18 mouse cellular contexts compared by ENCODE assay signal in the genomic region with DNA sequence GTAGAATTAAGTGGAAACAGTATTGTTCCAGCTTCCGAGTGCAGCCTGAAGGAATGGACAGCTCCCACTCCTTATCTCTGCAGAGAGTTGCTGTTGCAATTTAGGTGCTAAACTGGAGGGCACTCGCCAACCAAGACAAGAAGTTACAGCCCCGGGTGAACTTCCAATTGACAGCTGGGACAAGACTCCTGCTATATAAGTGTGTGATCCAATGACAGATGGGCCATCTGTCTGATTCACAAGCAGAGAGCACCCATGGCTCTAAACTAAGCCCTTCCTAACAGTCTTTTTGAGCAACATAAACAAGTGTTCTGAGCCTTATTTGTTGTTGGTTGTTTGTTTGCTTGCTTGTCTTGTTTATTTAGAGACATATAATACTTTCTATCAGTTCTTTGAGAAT.
"Had no signal": no experiment of that assay in that cellular context is flagged by ENCODE, and none has a peak within 500 bp of the region (broad histone marks: within the 10 kb centered on the region; RNA-seq: fewer than 3 reads in every experiment).

No protein-coding gene starts in this region.

- ATAC-seq: liver, postnatal 0 days; lung, postnatal 0 days; midbrain, embryonic 13.5 days; midbrain, embryonic 15.5 days had no signal

- DNase-seq: liver, postnatal 0 days; lung, adult 2 months; lung, postnatal 14 days; lung, postnatal 36 days; right cerebral cortex, postnatal 14 days; thymus, adult 2 months; thymus, postnatal 14 days; thymus, postnatal 36 days had no signal

- H3K4me2 ChIP-seq: lung, embryonic 15.5 days; midbrain, embryonic 11.5 days; midbrain, embryonic 13.5 days; midbrain, embryonic 15.5 days; neural tube, embryonic 12.5 days; stomach, embryonic 15.5 days had no signal

- H3K9ac ChIP-seq: liver, postnatal 0 days; lung, embryonic 15.5 days; midbrain, embryonic 13.5 days; midbrain, embryonic 15.5 days; neural tube, embryonic 12.5 days; stomach, embryonic 15.5 days had no signal

- H3K36me3 ChIP-seq: lung, embryonic 15.5 days; midbrain, embryonic 13.5 days; midbrain, embryonic 15.5 days; neural tube, embryonic 12.5 days; stomach, embryonic 15.5 days had no signal

- H3K27ac ChIP-seq: lung, embryonic 15.5 days; macrophage; midbrain, embryonic 13.5 days; neural tube, embryonic 12.5 days; stomach, embryonic 15.5 days; stomach, postnatal 0 days had no signal

- H3K9me3 ChIP-seq: lung, embryonic 15.5 days; megakaryocyte, embryonic 14.5 days; midbrain, embryonic 13.5 days; midbrain, embryonic 15.5 days; neural tube, embryonic 12.5 days; stomach, embryonic 15.5 days had no signal

- H3K4me3 ChIP-seq: lung, embryonic 15.5 days; megakaryocyte, embryonic 14.5 days; midbrain, embryonic 13.5 days; midbrain, embryonic 15.5 days; neural tube, embryonic 12.5 days; stomach, embryonic 15.5 days had no signal
